Mouse (Mus musculus): ENCODE results near the gene Mcts2.

Gene Mcts2

DNA sequence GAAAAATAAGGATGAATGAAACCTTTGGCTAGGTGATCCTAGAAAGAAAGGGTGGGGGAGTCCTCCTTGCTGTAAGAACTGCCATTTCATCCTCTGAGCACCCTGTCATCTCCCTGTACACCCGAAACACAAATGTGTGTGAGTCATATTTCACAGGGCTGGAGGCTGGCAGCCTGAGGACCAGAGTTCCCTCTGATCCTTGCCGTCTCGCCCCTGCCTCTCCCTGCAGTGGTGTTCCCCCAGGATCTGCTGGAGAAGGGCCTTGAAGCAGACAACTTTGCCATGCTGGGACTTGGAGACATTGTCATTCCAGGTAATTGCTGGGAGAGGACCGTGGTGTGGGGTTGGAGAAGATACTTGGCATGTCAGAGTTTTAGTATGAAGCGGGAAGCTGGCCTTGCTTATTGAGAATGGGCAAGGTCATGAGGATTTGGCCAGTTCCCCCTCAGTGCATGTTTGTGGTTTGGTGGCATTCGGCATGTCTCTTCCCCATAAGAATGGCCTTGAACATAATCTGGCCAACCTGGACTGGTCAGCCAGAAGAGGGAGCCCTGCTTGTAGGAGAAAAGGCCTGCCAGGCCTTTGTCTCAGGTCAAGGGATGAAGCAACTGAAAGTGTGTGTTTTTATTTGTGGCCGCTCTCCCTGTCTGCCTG lies 4.9 kb downstream of the Mcts2 start:
- DNase-seq: no peak

DNA sequence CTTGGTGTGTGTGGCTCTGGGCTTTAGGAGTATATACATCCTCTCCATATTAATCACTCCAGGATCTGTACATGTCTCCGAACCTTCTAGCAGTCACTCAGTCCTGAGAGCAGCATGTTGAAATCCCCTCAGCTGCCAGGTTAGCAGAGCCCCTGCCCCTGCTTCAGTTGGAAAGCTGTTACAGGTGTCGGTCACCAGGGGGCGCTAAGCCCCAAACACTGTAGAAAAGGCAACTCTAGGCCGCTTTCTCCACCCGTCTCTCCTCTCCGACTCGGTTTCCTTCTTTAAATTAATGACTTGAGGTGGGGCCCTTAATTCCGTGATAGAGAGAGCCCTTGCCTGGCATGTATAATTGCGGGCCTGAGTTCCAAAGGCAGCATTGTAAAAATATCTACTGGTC lies 6.4 kb downstream of the Mcts2 start:
- peak; percentile 72 for DNase-seq

DNA sequence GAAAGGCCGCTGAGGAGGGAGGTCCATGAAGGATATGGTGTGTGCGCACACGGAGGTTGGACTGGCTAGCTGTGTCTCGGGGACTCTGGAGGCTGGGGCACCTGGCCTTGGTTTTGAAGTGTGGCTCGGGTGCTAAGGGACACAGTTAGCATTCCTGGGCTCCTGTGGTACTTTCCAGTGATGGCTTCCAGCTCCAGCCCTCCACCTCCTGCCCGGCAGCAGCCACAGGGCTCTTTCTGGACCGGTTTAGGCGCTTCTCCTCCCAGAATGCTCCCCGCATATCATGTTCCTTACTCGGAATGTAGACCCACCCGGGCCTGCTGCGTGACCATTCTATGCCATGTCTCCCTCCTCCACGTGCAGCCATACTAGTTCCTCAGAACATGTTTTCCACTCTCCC lies 6.9 kb downstream of the Mcts2 start:
- DNase-seq: no peak

DNA sequence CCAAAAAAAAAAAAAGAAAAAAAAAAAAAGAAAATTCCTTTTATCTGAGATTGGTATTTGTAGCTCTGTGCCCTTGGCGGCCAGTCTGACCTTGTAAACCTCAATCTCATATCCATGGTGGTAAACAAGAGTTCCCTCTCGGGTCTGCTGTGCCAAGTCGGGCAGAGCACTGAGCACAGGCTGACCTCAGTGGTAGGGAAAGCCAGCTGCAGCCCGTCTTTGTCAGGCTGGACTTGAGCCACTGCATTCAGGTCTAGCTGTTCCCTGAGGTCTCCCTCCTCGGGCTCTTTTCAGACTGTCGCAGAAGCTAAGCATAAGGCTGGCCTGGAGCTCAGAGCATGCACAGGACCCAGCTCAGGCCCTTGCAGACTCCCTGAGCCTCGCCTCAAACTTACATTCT lies 7.9 kb downstream of the Mcts2 start:
- no peak for DNase-seq

DNA sequence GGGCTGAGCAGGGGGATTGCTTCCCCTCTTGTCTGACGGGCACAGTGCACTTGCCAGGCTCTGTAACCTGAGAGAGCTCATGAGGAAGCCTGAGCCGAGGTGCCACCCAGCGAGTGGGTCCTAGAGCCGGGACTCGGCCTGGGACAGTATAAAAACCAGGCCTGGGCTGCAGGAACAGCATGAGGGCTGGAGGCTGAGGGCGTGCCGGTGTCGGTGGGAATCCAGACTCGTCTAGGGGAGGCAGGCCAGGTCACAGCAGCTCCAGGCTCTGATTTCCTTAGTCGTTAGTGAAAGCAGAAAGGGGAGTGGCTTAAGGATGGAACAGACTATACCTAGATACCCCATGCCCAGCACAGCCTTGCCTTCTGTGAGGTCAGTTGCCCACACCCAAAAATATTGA lies 9.2 kb downstream of the Mcts2 start:
- no peak for DNase-seq

DNA sequence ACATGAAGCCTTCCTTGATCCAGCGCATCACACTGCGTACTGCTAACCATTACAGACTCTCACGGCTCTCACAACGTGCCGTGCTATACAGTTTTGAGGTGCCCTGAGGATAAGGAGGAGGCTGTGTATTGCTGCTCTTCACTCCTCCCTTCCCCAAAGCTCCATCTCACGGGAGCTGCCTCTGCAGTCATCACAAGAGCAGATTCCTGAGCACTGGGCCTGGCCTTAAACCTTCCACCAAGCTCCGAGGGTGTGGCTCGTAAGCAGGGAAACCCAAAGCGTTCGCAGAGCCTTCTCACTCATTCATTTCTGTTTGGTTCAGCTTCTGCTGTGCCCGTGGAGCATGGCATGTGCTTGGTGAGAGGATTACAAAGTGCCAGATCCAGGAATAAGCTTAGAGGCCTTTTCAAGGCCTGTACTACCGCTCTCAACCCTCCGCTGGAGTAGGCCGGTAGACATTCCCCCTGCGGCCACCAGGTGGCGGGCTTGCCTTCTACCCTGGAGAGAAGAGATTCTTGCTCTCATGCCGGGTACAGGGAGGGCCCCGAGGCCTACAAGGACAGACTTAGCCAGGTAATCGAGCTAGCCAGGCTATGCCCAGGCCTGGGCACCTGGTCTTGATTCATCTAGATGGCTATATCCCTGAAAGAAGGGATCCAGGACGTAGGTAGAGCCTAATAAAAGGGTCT lies 9.8 kb downstream of the Mcts2 start:
- peak; percentile 92 for DNase-seq

DNA sequence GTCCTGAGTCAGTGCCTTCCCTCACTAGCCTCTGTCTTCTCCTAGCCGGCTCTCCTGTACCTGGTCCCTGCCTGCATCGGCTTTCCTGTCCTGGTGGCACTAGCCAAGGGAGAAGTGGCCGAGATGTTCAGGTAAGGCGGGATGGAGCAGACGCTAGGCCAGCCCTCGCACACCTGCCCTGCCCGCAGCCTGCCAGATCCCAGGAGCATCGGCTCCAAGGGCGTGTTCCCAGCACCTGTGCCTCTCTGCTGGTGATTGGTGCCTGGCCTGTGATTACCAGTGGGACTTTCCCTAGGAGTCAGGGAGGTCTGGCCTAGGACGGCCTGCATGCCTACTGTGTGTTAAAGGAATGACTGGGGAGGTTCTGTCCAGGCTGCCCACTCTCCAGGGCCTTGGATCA lies 13.3 kb downstream of the Mcts2 start:
- peak; percentile 61 for DNase-seq

DNA sequence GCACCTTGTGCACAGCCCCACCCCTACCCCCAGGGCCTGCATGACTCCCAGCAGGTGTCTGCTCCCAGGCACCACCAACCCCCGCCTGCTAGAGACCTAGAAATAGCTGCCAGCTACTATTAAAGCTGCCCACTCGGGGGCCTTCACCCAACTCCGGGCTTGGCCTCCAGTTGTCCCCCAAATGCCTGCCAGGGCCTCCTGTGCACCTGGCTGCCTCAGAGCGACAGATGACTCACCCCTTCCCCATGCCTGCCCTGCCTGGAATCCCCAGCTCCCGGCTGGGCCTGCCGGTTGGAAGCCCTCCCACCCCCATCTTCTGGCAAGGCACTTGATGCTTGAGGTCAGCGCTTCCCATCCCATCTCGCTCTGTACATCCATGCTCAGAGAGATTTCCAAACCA lies 13.9 kb downstream of the Mcts2 start:
- DNase-seq: peak; percentile 77

DNA sequence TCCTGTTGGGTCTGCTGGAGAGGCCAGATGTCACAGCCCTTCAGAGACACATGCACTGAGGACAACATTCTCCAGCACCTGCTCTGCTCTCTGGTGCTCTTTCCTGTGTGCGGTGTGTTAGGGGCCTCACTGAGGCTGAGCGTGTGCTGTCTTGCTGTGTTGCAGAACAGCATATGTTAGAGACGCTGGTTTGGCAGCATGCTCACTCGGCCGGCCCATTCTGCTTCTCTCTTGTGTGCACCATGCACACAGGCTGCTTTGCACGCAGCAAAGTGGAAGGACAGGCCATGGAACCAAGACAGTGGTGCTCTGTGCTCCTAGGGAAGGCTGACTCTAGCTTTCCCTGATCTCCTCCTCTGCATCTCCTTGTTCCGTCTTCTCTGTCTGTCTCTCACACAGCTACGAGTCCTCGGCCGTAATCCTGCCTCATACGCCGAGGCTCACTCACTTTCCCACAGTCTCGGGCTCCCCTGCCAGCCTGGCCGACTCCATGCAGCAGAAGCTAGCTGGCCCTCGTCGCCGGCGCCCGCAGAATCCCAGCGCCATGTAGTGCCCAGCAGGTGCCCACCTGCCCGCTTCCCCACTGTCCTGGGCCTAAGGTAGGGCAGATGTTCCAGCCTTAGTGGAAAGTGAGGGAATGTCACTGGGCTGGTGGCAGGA lies 16.9 kb downstream of the Mcts2 start:
- peak; percentile 72 for DNase-seq

DNA sequence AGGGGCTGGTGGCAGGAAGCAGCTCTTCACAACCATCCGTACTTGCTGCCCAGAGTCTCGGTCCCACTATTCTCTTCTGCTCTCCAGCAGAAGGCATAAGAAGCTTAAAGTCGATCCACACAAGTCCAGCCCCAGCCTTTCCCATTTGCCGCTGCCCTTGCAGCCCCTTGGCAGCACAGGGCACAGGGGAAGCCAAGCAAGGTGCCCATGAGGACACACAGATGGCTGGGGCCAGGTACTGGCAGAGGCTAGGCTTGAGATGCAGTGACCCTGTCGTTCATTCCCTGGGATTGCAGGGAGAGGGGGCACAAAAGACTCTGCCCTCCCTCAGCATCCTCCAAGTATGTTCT lies 17.4 kb downstream of the Mcts2 start:
- DNase-seq: peak; percentile 89

DNA sequence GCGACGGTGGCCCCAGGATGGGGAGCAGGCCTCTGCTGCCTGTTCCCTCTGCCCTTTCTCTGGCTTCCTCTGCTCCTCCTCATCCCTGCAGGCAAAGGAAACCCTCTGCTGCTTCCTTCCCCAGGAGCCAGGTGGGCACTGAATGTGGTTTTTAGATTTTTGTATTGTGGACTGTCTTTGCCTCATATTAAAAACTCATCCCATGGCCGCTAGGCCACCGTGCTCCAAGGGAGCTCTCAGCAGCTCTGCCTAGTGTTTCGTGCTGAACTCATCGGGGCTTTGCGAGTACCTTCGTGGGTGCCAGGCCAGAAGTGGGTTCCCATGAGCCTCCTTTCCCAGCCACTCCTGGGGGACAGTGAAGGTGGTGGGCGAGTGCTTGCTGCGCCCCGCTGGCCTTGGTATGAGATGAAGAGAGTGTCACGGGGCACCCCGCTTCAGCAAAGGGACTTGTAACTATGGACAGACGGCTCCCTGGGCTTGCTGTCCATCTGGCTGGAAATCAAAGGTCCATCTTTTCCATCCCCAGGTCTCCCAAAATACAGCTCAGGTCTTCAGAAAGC lies 18.1 kb downstream of the Mcts2 start:
- DNase-seq: peak; percentile 70

DNA sequence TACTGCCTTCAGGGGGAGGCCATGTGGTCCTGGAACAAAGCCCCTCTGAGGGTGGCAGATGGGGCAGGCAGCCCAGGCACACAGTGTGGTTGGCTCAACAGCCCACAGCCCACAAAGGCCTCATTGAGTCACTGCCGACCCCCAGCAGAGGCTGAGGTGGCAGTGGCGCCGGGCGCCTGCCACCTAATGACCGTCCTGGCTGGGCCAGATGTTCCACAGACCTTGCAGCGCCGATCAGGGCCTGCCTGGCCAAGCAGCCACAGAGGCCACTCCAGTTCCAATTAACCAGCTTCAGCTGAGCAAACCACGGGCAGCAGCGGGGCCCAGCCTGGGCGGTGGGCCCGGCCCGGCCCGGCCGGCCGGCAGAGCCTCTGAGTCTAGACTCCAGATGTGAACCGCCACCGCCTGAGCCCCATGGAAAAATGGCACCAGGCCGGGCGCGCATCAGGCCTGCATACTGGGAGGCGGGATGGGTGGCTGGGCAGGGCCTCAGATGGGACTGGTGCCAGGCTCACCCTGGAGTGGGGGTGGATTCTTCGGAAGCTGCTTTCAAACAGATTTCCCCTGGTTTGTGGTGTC lies 19.2 kb downstream of the Mcts2 start:
- peak; percentile 71 for DNase-seq

DNA sequence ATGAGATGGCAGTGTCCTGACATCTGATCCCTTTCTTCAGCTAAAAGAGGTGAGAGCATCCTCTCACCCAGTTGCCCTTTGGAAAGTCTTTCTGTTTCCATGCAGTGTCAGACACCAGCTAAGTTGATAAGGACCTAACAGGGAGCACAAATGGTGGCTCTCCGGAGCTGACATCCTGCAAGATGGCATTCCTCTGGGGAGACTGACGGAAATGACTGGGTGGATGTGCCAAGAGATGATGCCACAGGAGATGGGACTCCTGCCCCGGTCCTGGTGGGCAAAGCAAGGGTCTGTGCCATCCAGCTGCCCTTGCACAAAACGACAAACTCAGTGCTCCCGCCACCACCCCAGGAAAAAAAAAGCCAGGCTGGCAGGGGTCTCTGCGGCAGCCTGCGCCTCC lies 20.4 kb downstream of the Mcts2 start:
- no peak for DNase-seq

DNA sequence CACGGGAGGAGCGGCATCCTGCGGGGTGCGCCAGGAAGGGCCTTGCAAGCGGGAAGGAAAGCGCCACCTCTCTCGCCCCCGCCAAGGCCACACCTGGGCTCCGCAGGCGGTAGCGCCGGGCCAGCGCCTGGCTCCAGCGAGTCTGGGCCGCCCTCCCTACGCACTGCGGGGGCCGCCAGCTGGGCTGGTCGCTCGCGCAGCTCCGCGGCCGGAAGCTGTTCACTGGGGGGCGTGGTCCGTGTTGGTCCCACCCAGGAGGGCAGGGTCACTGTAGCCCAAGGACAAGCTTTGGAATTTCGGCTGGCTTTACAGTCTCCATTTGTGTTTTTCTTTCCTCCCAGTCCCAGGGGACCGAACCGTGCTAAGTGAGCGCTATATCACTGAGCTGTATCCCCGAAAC lies 20.8 kb downstream of the Mcts2 start:
- peak; percentile 82 for DNase-seq

DNA sequence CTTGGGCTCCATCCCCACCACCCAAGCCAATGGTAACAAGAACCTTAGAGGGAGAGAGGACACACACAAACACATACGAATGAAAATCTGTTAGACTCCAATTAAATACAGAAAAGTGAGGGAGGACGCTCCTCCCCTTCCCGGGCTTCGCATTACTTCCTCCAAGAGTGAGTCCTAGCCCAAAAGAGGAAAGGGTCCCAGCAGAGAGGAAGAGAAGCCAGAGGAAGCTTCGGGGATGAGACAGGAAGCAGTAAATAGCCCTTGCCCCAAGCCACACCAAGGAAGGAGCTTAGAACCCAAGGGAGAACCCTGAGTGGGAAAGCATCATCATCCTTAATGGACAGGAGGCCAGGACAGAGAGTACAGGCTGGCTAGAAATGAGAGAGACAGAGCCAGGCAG lies 22.2 kb downstream of the Mcts2 start:
- no peak for DNase-seq

DNA sequence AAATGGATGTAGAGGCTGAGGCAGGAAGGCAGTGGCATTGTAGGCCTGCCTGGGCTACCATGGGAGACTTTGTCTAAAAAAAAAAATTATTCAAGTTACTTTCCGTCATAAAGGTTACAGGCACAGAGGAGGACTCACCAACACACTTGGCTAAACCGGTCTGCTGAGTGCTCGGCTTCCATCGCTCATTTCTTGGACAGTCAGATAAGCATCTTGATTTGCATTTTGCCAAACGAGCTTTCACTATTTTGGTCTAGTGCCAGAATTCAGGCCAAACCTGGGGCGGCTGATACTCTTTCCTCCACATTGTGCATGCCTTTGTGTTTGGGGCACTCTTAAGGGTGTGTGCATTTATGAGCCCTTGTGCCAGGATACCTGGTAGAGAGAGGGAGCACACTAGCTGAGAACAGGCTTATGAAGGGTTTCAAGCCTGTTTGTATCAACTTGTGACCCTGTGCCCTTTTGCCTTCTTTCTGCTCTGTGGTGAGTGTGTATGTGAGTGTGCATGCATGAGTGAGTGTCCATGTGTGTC lies 29.5 kb downstream of the Mcts2 start:
- DNase-seq: no peak

DNA sequence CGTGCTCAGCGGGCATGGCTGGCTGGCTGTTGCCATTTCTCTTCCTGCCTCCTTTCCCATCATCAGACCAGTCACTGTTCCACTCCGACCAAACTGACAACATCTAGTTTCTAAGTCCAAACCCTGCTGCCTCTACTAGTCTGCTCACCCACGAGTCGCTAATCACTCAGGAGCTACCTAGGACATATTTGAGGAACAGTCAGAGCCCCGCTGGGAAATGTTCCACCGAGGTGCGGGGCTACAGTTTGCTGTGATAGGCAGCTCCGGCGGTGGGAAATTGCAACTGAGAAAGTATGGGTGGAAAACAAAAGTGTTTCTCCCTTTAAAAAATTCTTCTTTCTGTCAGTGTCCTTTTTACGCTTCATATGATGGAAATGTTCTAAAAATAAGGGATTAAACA lies 30.8 kb downstream of the Mcts2 start:
- no peak for DNase-seq

DNA sequence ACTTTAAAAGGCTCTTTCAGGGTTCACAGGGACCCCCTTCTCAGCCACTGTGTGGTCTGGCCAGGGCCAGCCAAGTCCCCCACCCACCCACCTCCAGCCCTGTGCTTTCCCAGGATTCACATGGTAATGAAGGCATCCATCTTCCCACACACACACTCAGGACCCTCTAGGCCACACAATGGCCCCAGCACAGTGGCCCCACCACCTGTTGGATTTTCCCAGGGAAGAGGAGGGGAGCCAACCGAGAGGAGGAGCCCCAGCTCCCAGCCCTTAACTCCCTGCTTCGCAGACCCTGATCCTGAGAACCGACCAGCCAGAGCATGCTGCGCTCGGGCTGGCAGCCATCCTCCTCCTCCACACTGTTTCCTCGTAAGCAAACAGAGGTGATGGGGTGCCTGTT lies 31.2 kb downstream of the Mcts2 start:
- no peak for DNase-seq

DNA sequence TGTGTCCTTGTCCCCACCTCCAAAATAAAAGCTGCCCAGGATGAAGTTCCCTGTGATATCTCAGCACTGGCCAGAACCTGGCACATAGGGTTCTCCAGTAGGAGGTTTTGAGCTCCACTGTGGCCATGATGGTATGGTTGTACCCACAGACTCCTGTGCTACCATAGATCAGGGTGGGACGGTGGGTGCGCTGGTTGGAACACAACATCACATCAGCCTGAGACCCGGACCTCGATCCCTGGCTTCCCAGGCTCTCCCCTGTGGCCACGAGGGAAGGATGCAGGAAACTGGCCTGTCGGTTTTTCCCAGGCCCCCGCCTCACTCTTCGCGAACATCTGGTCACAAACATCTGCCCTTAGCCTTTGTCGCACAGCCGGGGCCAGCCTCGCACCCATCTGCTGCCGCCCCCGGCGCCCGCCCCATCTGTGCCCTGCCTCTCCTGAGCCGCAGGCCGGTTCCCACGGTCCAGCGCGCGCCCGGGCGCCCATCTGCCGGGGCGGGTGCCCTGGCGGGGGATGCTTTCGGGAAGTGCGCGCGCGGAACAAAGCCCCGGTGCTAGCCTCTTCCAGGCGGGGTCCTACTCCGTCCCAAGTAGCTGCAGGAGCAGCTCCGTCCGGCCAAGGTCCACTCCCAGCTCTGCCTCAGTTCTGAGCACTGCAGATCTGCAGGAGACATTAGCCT lies 37.0 kb downstream of the Mcts2 start:
- DNase-seq: no peak

DNA sequence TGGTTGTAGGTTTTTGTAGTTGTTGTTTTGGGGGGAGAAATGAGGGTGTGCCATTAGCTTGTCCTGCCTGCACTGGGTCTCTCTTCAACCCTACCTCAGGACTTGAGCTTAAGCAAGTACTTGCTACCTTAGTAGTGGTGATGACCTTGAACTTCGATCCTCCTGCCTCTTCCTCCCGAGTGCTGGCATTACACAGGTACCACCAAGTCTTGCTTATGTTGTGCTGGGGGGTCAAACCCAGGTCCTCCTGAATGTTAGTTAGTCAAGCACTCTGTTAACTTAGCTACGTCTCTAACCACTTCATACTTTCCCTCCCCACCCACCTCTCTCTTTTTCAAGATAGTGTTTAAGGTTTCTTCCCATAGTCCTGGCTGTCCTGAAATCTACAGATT lies 37.5 kb downstream of the Mcts2 start:
- DNase-seq: no peak

DNA sequence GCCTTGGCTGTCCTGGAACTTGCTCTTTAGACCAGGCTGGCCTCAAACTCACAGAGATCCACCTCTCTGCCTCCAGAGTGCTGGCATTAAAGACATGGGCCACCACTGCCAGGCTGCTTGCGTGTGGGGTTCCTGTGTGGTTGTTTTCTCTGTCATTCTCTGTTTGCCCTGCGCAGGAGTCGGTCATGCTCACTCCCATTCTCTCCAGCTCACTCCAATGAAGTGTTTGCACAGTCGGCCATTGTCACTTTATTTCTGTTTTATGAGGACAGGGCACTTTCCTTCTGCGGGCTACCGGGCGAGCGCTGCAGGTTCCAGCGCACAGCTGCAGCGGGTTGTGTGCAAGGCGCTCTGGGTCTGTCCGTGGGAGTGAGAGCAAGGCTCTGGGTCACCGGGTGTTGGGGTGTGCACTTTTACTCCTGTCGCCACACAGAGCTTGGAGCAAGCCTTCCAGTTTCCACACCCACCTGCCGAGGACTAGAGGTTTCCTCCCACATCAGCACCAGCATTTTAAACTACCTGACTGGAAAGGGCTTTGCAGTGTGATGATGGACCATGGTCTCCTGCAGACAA lies 38.4 kb downstream of the Mcts2 start:
- no peak for DNase-seq

DNA sequence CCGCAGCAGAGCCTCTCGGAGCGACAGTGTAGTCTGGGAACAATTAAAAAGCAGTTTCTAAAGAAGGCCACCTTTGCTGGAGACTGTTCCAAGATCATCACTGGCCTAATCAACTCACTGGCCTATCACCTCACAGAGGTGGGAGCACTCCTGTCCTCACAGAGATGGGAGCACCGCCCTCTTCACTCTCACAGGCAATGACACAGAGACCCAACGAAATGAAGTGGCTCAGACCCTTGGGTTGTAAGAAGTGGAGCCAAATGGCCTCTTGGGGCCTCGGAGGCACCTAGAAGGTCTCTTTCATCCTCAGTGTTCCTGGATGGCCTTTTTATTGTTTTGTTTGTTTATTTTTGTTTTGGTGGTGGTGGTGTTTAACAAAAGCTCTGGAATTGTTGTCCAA lies 39.4 kb downstream of the Mcts2 start:
- DNase-seq: no peak
